Mouse (Mus musculus) spleen, adult 2 months (tissue): ENCODE data around the gene Syndig1. TPM values are rescaled to one million over a fixed set of nuclear protein-coding genes. Genes with fewer than 3 reads are reported as not detected.

Experiments
- DNase-seq, 2 experiments: peaks; one replicate each; pipeline versions ENCODE4 v3.0.0 to v3.0.0-alpha.2; 2012 to 2021; ENCODE audit warnings: low spot score in 2 of 2, low read depth in 1 of 2
- H3K27ac ChIP-seq: fragments of 200-500 bp; 2 replicates; pipeline ENCODE4 v1.5.1; 2012; ENCODE audit warnings: low read length, inconsistent platforms; ENCODE audit not compliant: insufficient read depth
- H3K27me3 ChIP-seq: fragments of 200-500 bp; 2 replicates; pipeline ENCODE4 v1.6.1; 2012; ENCODE audit warnings: mild to moderate bottlenecking, moderate library complexity, low read length, inconsistent platforms; ENCODE audit not compliant: control insufficient read depth, insufficient read depth
- H3K36me3 ChIP-seq: fragments of 200-500 bp; 2 replicates; pipeline ENCODE4 v1.6.1; 2012; ENCODE audit warnings: mild to moderate bottlenecking, low read length, inconsistent platforms; ENCODE audit not compliant: control insufficient read depth, insufficient read depth
- H3K4me1 ChIP-seq: fragments of 200-500 bp; 2 replicates; pipeline ENCODE4 v1.6.1; 2011; ENCODE audit warnings: inconsistent platforms; ENCODE audit not compliant: control insufficient read depth, insufficient read depth, insufficient read length
- H3K4me3 ChIP-seq: fragments of 200-500 bp; 2 replicates; pipeline ENCODE4 v1.5.1; 2011; ENCODE audit warnings: mild to moderate bottlenecking, inconsistent platforms; ENCODE audit not compliant: insufficient read depth, insufficient read length; ENCODE audit errors: extremely low read depth
- CTCF ChIP-seq: fragments of 200-500 bp; IDR thresholded peaks from 2 replicates; pipeline ENCODE4 v1.5.1; 2011; ENCODE audit warnings: mild to moderate bottlenecking, inconsistent platforms; ENCODE audit not compliant: insufficient read depth, insufficient read length, insufficient replicate concordance; ENCODE audit errors: extremely low read depth
- POLR2A ChIP-seq: fragments of 200-500 bp; IDR thresholded peaks from 2 replicates; pipeline ENCODE4 v1.6.1; 2011; ENCODE audit warnings: low read depth, low read length, inconsistent platforms
- WGBS: fragments of 180-500 bp; shearing (Covaris S2); methylation state at CpG from one replicate; pipeline ENCODE4 v1.1.7; 2018; 5-methylcytosine and 5-hydroxymethylcytosine counted together
- polyA plus RNA-seq: library from polyadenylated mRNA; depleted of rRNA; stranded (reverse); fragments of >200 nt; gene quantifications from 2 replicates; pipeline ENCODE4 v1.2.3, GENCODE M21; 2012

The Syndig1 gene
- polyA plus RNA-seq, 1 experiment: not detected

- H3K27me3 ChIP-seq: no peaks in the 10 kb centered on the region
- TF ChIP-seq POLR2A (no peak), CTCF (no peak)
- DNase-seq: no peak
- no peaks in the 10 kb centered on the region for H3K4me1 ChIP-seq
- no peak overlapping the region for H3K4me3 ChIP-seq
- whole genome bisulfite sequencing: 87% methylated on average over 1 of the region's 1 CpGs
- H3K36me3 ChIP-seq: no peaks in the 10 kb centered on the region
- no peak overlapping the region for H3K27ac ChIP-seq
Observed at GRCm38 (mm10) chr2:149900606-149901005, 71.6 kb downstream of the Syndig1 start.

- Histone ChIP-seq H3K27ac (no peak overlapping the region), H3K4me1 (no peaks in the 10 kb centered on the region), H3K27me3 (no peaks in the 10 kb centered on the region), H3K4me3 (no peak overlapping the region), H3K36me3 (no peaks in the 10 kb centered on the region)
- 87% methylated on average over 1 of the region's 1 CpGs for WGBS
- DNase-seq: no peak
- TF ChIP-seq CTCF (no peak), POLR2A (no peak)
Observed at GRCm38 (mm10) chr2:149904405-149904804, 75.4 kb downstream of the Syndig1 start.

GRCm38 (mm10) chr2:149906694-149907093, 77.7 kb downstream of the Syndig1 start:
- Histone ChIP-seq H3K27ac (no peak overlapping the region), H3K4me3 (no peak overlapping the region), H3K36me3 (no peaks in the 10 kb centered on the region), H3K27me3 (no peaks in the 10 kb centered on the region), H3K4me1 (no peaks in the 10 kb centered on the region)
- DNase-seq: no peak
- TF ChIP-seq POLR2A (no peak), CTCF (no peak)
- 77% methylated on average over 3 of the region's 3 CpGs for WGBS

GRCm38 (mm10) chr2:149917162-149917561, 88.2 kb downstream of the Syndig1 start:
- no peaks in the 10 kb centered on the region for H3K4me1 ChIP-seq
- WGBS: 75% methylated on average over 3 of the region's 3 CpGs
- no peak overlapping the region for H3K27ac ChIP-seq
- no peak overlapping the region for H3K4me3 ChIP-seq
- DNase-seq: no peak
- TF ChIP-seq POLR2A: no peak
- no peak for TF ChIP-seq CTCF
- H3K27me3 ChIP-seq: no peaks in the 10 kb centered on the region
- no peaks in the 10 kb centered on the region for H3K36me3 ChIP-seq

DNA sequence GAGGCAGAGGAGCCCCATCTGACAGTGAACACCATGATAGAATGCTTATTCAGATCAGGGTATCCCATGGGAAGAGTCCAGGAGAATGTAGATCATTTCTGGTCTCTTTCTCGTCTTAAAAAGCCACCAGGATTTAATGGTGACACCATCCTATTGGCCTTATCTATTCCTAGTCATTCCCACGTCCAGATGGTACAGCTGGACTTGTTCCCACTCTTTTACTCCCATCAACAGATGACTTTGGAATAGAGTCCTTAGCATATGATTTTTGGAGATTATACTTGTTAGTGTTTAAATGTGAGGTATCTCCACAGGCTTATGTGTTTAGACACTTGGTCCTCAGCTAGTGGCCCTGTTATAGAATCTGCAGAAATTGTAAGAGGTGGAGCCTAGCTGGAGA, 94.5 kb downstream of the Syndig1 start:
- Histone ChIP-seq H3K4me1 (no peaks in the 10 kb centered on the region), H3K27ac (no peak overlapping the region), H3K27me3 (no peaks in the 10 kb centered on the region), H3K36me3 (no peaks in the 10 kb centered on the region), H3K4me3 (no peak overlapping the region)
- no peak for TF ChIP-seq CTCF
- TF ChIP-seq POLR2A: no peak
- 47% methylated on average over 2 of the region's 2 CpGs for WGBS
- DNase-seq: no peak

DNA sequence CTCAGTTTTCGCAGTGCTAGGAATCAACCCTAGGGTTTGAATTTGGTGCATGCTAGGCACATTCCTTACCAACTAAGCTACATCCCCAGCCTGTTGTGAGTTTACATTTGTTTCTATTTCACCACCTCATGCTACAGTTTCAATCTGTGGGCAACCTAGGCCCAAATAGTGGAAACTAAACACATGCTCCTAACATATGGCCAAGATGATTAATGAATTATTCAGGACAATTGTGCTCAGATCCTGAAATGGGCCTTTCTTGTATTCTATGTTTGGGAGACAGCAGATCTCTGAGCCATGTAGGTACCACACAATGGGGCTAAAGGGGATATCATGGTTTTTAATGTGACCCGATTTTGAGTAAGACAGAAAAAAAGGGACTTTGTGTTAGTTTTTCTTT, 96.9 kb downstream of the Syndig1 start:
- DNase-seq: no peak
- 85% methylated on average over 2 of the region's 2 CpGs for WGBS
- Histone ChIP-seq H3K36me3 (no peaks in the 10 kb centered on the region), H3K27ac (no peak overlapping the region), H3K4me3 (no peak overlapping the region), H3K27me3 (no peaks in the 10 kb centered on the region), H3K4me1 (no peaks in the 10 kb centered on the region)
- TF ChIP-seq POLR2A (no peak), CTCF (no peak)

GRCm38 (mm10) chr2:149927001-149927400, 98.0 kb downstream of the Syndig1 start:
- TF ChIP-seq POLR2A (no peak), CTCF (no peak)
- H3K4me3 ChIP-seq: no peak overlapping the region
- H3K36me3 ChIP-seq: no peaks in the 10 kb centered on the region
- no peaks in the 10 kb centered on the region for H3K4me1 ChIP-seq
- DNase-seq: no peak
- no peak overlapping the region for H3K27ac ChIP-seq
- no peaks in the 10 kb centered on the region for H3K27me3 ChIP-seq
